Mouse (Mus musculus) embryo, embryonic 9.5 days (tissue): ENCODE results near the gene Gnaq.

Experiments used
- DNase-seq: peaks from one replicate; pipeline ENCODE4 v3.0.0-alpha.2; 2017; ENCODE audit errors: extremely low spot score

Gene Gnaq

DNA sequence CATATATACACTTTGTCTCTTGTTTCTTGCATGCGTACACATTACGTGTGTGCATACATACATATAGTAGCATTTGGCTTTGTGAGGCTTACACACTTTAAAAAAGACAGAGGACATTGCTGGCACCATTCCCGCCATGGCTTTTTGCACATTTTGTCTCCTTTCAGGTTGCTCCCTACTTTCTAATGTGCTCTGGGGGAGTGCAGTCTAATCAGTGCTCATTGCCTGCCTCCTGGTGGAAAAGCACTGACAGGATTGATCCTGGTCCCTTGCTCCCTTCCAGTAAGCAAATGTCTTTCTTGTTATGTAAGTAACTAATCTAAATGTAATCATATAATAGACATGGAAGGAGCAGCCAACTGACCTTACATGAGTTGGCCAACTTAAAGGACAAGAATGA lies 65.5 kb downstream of the Gnaq start:
- DNase-seq: no peak

- DNase-seq: no peak
These were observed 68.7 kb downstream of the Gnaq start for GRCm38 (mm10) chr19:16201356-16201755.

DNA sequence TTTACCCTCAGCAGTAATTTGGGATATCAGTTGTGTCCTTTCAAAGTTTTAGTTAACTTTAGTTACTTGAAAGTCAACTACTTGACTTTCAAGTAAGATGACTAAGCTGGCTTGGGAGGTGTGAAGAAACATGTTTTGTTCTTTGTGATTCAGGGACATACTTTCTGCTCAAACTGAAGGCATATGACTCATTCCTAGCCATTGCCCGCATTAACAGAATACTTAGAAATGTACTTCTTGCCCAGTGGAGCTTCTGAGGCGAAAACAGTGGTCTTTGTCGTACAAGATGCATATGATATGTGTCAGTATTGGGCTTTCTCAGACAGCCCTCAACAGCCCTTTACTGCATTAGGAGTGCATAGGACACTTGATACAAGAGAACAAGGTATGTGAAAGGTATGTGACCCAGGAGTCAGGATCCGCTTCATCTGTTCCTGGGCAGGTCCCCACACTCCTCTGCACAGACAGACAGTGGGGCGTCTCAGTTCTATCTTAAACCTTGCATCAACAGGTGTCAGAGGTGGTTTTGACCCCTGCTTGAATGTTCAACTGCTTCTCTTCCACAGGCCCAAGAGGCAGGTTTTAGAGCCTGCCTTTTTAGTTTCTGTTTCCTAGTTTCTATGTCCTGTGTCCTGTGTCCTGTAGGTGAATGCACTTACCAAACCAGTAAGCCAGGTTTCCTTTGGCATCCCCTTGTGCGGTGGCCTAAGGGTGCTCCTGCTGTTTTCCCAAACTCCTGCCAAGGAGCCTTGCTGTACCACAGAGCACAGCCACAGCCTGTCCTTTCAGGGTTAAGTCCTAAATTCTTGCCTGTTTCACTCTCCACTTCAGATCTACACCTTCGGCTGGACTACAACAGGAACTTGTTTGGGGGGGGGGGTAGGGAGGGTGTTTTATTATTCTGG lies 72.4 kb downstream of the Gnaq start:
- no peak for DNase-seq

DNA sequence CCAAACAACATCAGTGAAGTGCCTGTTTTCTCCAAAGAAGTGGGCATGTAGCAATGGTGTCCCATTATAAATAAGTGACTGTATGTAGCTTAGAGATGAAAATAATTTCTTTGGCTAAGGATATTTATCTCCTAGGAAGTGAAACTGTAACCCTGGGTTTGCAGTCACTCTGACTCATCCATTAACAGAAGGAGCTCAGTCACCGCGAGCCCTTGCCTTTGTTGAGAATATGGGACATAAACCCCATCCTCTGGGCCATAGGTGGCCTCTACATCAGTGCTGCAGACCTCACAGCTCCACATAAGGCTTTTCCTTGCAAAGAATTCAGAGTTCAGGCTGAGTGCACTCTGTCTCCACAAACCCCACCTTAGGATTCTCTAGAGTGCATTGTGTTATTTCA lies 77.0 kb downstream of the Gnaq start:
- DNase-seq: no peak

GRCm38 (mm10) chr19:16214946-16215345 lies 82.3 kb downstream of the Gnaq start:
- no peak for DNase-seq

DNA sequence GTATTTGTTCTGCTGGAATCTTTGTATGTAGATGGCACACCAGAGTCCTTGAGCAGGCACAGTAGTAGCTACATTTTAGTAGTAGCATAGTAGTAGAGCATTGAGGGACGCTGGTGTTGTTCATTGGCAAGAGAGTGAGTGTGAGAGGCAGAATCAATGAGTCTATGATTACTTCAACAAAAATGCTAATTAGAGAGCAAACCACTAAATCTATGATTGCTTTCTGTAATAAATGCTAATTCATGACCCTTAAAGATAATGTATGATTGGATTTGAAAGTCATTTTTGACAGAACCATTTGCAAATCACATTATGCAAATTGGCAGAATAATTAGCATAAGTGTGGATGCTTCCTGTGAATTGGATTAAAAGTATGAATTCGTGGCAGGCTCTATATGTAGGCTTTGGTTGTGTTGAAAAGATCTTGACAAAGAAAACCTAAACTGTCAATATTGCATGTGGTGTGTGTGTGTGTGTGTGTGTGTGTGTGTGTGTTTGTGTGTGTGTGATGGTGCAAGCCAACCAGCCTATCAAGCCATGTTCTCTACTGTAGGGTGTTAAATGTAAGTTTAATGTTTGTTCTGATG lies 82.9 kb downstream of the Gnaq start:
- DNase-seq: no peak

DNA sequence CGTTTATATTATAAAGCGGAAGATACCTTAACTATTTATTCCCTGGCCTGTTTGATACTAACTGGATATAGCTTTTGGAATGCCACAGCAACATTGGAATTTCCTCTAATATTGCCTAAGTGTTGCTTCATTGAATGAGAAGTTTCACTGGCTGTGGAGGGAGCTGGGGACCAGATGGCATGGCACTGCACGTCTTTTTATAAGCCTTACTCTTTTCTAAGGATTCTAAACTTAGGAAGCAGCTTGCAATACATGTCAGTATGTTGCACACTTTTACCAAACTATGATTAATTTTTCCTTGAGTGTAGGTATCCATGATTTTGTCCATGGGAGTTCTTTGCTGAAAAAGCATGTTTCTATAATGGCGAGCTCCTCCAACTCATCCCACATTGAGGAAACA lies 87.3 kb downstream of the Gnaq start:
- DNase-seq: no peak

GRCm38 (mm10) chr19:16222526-16222925 lies 89.9 kb downstream of the Gnaq start:
- no peak for DNase-seq

DNA sequence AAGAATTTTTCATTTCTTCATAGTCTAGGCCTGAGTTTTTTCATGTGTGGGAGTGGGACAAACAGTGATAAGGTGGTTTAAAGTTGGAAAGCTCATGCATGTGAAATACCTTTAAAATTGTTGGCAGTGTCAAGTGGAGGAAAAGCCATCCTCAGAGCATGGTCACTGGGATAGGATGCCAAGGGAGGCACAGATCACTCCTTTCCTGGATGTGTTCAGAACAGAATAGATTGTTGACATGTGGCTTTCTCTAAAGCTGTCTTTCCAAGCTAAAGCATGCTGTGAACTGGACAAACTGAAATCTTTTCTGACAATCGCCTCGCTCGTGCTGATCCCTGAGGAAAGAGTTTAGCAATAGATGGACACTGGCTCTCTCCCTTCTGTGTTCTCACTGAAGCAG lies 90.5 kb downstream of the Gnaq start:
- no peak for DNase-seq

DNA sequence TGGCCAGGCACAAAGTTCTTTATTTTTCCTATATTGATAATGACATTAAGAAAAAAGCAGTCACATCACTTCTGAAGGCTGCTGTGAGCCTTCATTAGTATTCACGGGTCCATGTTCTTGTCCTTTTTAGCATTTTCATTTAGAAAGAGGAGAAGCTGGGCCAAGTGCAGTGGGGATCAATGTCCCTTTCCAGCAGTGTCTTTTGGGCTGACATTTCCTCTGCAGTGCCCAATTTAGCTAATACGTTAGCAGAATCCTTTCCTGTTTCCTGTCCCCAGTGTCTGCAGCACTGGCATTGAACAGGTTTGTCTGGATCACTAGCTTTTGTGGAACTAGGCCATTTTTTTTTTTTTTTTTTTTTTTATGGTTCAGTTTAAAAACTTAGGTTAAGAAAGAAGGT lies 92.2 kb downstream of the Gnaq start:
- DNase-seq: no peak

- no peak for DNase-seq
These were observed 99.0 kb downstream of the Gnaq start for GRCm38 (mm10) chr19:16231584-16231983.

DNA sequence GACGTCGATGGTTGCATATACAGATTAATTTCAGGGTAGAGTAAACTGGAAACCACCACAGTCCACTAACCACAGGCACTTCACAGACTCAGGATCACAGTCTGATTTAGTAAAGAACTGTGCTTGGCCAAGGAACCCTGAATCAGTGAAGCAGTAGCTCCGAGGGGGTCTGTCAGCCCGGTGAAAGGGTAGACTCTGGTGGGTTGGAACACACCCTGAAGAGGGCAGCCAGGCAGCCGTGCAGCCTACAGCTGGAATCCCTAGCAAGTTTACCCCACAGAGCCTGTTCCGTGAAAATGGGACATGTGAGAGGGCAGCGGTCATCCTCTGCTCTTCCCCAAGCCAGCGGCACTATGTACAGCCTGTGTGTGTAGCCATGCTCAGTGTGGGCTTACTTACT lies 103.0 kb downstream of the Gnaq start:
- no peak for DNase-seq

- DNase-seq: no peak
These were observed 104.4 kb downstream of the Gnaq start for GRCm38 (mm10) chr19:16237034-16237433.

DNA sequence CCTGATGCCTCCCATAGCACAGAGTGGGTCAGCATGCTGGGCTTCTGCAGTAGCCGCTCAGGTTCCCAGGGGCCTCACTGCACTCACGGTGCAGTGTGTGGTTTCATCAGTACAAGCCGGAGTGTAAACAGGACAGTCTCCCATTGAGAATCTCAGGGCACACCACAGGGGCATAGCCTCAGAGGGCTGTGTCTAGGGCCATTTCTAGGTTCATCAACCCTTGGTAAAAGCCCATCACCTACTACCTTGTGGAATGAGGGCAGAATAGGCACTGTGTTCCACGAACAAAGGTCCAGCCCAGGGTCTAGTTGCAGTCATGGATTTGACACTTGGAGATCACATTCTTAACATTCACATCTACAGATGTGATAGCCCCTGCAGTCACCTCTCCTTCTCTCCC lies 105.4 kb downstream of the Gnaq start:
- no peak for DNase-seq

GRCm38 (mm10) chr19:16238512-16238911 lies 105.9 kb downstream of the Gnaq start:
- DNase-seq: no peak

GRCm38 (mm10) chr19:16242708-16243107 lies 110.1 kb downstream of the Gnaq start:
- DNase-seq: no peak

DNA sequence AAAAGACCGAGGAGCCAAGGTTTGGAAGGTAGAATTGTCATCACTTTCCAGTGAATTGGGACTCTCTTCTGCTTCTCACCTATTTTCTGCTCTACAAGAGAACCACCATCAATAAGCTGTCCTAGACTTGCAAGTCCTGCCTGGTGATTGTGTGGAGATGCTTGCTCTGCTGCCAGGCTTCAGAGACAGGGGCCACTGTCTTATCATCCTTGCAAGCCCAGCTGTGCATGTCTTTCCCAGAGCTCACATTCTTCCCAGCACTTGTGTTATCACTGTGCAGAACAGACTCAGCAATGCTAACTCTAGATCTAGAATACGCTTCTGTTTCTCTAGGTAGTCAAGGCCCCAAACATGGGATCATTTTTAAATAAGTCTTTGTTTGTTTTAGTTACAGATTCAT lies 116.4 kb downstream of the Gnaq start:
- DNase-seq: no peak

- no peak for DNase-seq
These were observed 118.3 kb downstream of the Gnaq start for GRCm38 (mm10) chr19:16250921-16251320.

DNA sequence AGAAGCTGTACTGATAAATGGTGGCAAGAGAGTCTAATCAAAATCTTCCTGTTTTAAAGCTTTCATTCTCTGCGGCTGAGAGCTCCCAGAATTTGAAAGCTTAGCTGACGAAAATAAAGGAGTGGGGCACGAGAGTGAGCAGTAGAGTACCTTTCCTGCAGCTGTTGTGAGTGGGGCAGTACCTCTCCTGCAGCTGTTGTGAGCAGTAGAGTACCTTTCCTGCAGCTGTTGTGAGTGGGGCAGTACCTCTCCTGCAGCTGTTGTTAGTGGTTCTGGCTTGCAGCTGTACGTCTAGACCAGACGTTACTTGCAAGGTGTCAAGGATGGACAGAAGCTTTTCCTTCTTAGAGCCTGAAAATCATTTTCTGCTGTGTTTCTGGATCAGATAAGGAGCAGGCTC lies 119.2 kb downstream of the Gnaq start:
- no peak for DNase-seq

DNA sequence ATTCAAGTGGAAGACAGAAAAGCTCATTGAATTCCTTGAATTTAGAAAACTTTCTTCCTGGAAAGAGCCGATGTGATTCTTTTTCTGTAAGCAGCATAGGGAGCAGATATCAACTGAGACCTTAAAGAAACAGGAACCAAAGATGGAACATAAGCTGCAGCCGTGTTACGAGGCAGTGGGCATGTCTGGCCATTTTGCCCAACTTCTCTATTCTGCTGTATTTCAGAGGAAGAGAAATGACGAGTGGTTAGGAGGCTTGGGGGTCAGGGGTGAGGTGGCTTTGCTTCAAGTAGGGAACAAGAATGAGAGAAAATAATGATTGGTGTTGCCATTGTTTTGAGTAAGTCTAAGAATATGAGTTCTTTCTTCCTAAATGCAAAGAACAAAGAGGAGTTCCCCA lies 120.1 kb downstream of the Gnaq start:
- DNase-seq: no peak

- DNase-seq: no peak
These were observed 122.2 kb downstream of the Gnaq start for GRCm38 (mm10) chr19:16254881-16255280.

- DNase-seq: no peak
These were observed 122.7 kb downstream of the Gnaq start for GRCm38 (mm10) chr19:16255294-16255693.

DNA sequence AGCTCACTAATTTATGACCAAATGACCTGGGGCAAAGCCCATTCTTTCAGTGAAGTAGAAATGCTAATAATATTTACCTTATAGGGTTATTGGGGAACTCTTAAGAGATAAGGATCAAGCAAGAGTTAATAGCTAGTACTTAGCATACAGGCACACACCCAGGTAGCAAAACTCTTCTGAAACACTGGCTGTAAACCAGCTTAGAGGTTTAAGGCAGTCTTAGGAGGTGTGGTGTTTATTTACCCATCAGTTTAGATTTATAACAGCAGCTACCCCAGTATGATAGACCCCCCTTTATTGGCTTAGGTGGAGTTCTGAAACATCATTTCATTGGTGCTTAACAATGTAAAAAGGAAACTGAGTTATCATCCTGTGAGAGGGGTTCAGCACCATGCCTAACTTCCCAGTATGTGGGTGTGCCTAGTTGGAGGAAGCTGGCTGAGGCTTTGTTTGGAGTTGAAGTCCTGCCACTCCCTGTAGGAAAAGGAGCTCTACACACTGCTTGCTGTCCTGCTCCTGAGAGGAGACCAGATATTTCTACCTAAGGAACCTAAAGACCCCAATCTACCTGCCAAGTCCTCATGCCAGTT lies 126.2 kb downstream of the Gnaq start:
- DNase-seq: no peak
